Mouse (Mus musculus) midbrain, postnatal 0 days (tissue): ENCODE measurements around the gene Gm11567. TPM values are rescaled to one million over a fixed set of nuclear protein-coding genes. Genes with fewer than 3 reads are reported as not detected.
"Not testable (repeated sequence)": the region's sequence is repeated elsewhere in the genome, so short reads cannot be mapped to it uniquely, and the experiment has no call there.

ENCODE experiments used
- ATAC-seq: fragments of 200-750 bp; cut with Nextera tagmentation; 2 replicates; pipeline ENCODE4 v1.8.0; 2017; ENCODE audit warnings: moderate number of reproducible peaks, mild to moderate bottlenecking, moderate TSS enrichment, moderate library complexity; ENCODE audit not compliant: low FRiP score
- DNase-seq: peaks from one replicate; pipeline ENCODE4 v3.0.0-alpha.2; 2015; ENCODE audit warnings: low spot score
- H3K27ac ChIP-seq: fragments of 300-500 bp; sonication (generic); 2 replicates; pipeline ENCODE4 v1.5.1; 2014; ENCODE audit warnings: low read depth, mild to moderate bottlenecking, low read length, mixed read lengths
- H3K27me3 ChIP-seq: fragments of 300-500 bp; sonication (generic); 2 replicates; pipeline ENCODE4 v1.6.1; 2014; ENCODE audit warnings: low read length, control low read depth, mixed read lengths; ENCODE audit not compliant: insufficient read depth
- H3K36me3 ChIP-seq: fragments of 300-500 bp; sonication (generic); 2 replicates; pipeline ENCODE4 v1.6.1; 2014; ENCODE audit warnings: low read length, control low read depth, mixed read lengths; ENCODE audit not compliant: insufficient read depth
- H3K4me1 ChIP-seq: fragments of 300-500 bp; sonication (generic); 2 replicates; pipeline ENCODE4 v1.6.1; 2014; ENCODE audit warnings: mild to moderate bottlenecking, control low read depth, antibody characterized with exemption, low read length, mixed read lengths; ENCODE audit not compliant: insufficient read depth
- H3K4me2 ChIP-seq: fragments of 300-500 bp; sonication (generic); 2 replicates; pipeline ENCODE4 v1.6.1; 2014; ENCODE audit warnings: low read depth, mild to moderate bottlenecking, low read length, mixed read lengths; ENCODE audit not compliant: poor library complexity, severe bottlenecking
- H3K4me3 ChIP-seq: fragments of 300-500 bp; sonication (generic); 2 replicates; pipeline ENCODE4 v1.5.1; 2014; ENCODE audit warnings: low read depth, mild to moderate bottlenecking, low read length, moderate library complexity
- H3K9ac ChIP-seq: fragments of 300-500 bp; sonication (generic); replicated peaks from 2 replicates; pipeline ENCODE4 v1.6.1; 2014; ENCODE audit warnings: mild to moderate bottlenecking, low read length, moderate library complexity, mixed read lengths; ENCODE audit not compliant: poor library complexity, severe bottlenecking
- H3K9me3 ChIP-seq: fragments of 300-500 bp; sonication (generic); 2 replicates; pipeline ENCODE4 v1.6.1; 2016; ENCODE audit warnings: low read length, control low read depth
- CTCF ChIP-seq: IDR thresholded peaks from 2 replicates; pipeline ENCODE4 v1.5.1; 2016; ENCODE audit warnings: antibody characterized with exemption, mild to moderate bottlenecking
- whole genome bisulfite sequencing: fragments of 180-500 bp; shearing (Covaris S2); extraction: QIAGEN DNeasy Blood & Tissue Kit; methylation state at CpG from one replicate; pipeline ENCODE4 v1.1.7; 2014; 5-methylcytosine and 5-hydroxymethylcytosine counted together
- polyA plus RNA-seq: library from polyadenylated mRNA; unstranded; fragments of >200 nt; fragmentation: Nextera tagmentation; extraction: Ambion mirVana; gene quantifications from 2 replicates; pipeline ENCODE4 v1.2.1, GENCODE M21; 2015
- total RNA-seq: library from RNA; depleted of rRNA; stranded (reverse); fragments of >200 nt; gene quantifications from 2 replicates; pipeline ENCODE4 v1.2.3, GENCODE M21; 2014; rRNA removed

The Gm11567 gene
- total and polyA plus RNA-seq, 2 experiments from 2014 or later, result not detected

DNA sequence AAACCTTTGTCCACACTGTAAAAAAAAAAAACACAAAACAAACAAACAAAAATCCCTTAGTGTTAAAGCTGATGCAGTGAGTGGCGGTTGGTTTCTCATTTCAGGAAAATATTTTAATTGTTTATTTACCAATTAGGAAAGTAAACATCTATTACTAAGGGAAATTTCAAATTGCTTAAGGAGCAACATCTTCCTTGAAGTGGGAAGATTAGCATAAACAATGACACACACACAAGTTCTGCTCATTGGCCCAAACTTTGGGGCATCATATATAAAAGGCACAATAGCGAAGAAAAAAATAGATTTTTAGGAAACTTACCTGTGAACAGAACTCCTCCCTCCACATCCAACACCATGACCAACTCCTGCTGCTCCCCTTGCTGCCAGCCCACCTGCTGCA, 21.4 kb upstream of the Gm11567 start, which contains the start of gene Gm11568:
Gene Gm11568 (plus strand): TSS at position 301 of the 400 bp plus-strand sequence.
- H3K9ac ChIP-seq, result no peak within 1 kb of the TSS
- H3K9me3 ChIP-seq, result no peaks in the 10 kb centered on the region
- H3K27me3 ChIP-seq, result no peaks in the 10 kb centered on the region
- H3K4me2 ChIP-seq, result no peak within 1 kb of the TSS
- H3K4me1 ChIP-seq, result no peaks in the 10 kb centered on the region
- no peak for ATAC-seq
- no peak for TF ChIP-seq CTCF
- DNase-seq, result no peak
- H3K27ac ChIP-seq, result no peak within 1 kb of the TSS
- 88% methylated on average over 2 of the region's 2 CpGs for WGBS
- no peaks in the 10 kb centered on the region for H3K36me3 ChIP-seq
- no peak within 1 kb of the TSS for H3K4me3 ChIP-seq

DNA sequence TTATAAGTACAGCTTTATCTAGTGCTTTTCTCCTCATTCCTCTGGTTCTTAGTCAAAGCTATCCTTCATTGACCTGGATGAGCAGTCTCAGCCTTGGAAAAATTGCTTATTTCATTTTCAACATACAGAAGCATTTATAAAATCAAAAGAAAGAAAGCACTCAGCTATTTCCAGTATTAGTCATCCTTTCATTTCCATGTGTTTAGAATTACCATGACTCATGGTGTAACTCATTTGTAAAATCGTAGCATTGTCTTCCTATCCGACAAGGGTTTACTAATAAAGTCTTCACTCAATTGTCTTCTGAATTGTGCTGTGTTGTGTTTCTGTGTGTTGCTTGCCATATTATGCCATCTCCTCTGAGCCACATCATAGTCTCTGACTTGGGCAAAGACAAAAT, 20.2 kb upstream of the Gm11567 start:
- H3K4me1 ChIP-seq, result no peaks in the 10 kb centered on the region
- 73% methylated on average over 2 of the region's 2 CpGs for WGBS
- no peak for ATAC-seq
- no peaks in the 10 kb centered on the region for H3K36me3 ChIP-seq
- no peak for TF ChIP-seq CTCF
- no peak overlapping the region for H3K9ac ChIP-seq
- DNase-seq, result no peak
- H3K4me3 ChIP-seq, result no peak overlapping the region
- H3K4me2 ChIP-seq, result no peak overlapping the region
- no peaks in the 10 kb centered on the region for H3K9me3 ChIP-seq
- no peaks in the 10 kb centered on the region for H3K27me3 ChIP-seq
- no peak overlapping the region for H3K27ac ChIP-seq

- H3K27me3 ChIP-seq, H3K4me3 ChIP-seq, H3K9me3 ChIP-seq, ATAC-seq, H3K4me2 ChIP-seq, H3K36me3 ChIP-seq, H3K9ac ChIP-seq, H3K4me1 ChIP-seq, H3K27ac ChIP-seq, DNase-seq: not testable (repeated sequence)
- 63% methylated on average over 1 of the region's 1 CpGs for WGBS
Observed at GRCm38 (mm10) chr11:99864176-99864575, 14.8 kb upstream of the Gm11567 start, which contains the start of gene Gm11559. Gene Gm11559, plus strand, starts transcription at chr11:99864476.

GRCm38 (mm10) chr11:99873089-99873488, 5.9 kb upstream of the Gm11567 start, which contains the start of gene Krtap9-1:
Gene Krtap9-1, plus strand, starts transcription at chr11:99873389.
- not testable (repeated sequence) for H3K9ac ChIP-seq, ATAC-seq, H3K27ac ChIP-seq, H3K4me1 ChIP-seq, DNase-seq, H3K4me3 ChIP-seq, H3K36me3 ChIP-seq, H3K4me2 ChIP-seq, H3K9me3 ChIP-seq, H3K27me3 ChIP-seq
- 71% methylated on average over 1 of the region's 1 CpGs for WGBS

DNA sequence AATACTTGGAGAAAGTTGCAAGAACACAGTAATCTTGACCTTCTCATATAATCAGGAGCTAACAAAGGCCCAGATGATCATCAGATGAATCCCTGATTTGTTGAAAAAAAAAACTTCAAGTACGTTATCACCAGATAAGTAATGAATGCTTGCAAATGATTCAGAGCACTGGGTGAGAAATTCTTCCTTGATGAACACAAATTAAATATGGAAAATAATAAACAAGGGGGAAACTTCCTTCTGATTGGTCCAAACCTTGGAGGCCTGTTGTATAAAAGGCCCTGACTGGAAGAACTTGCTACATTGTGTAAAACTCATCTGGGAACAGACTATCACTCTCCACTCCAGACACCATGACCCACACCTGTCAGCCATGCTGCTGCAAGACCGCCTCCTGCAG, 28.6 kb downstream of the Gm11567 start, which contains the start of gene Krtap31-1:
Gene Krtap31-1 (plus strand): TSS at position 301 of the 400 bp plus-strand sequence.
- Histone ChIP-seq H3K4me1 (no peaks in the 10 kb centered on the region), H3K27me3 (no peaks in the 10 kb centered on the region), H3K36me3 (no peaks in the 10 kb centered on the region), H3K9me3 (no peaks in the 10 kb centered on the region), H3K27ac (no peak within 1 kb of the TSS), H3K4me2 (no peak within 1 kb of the TSS), H3K4me3 (no peak within 1 kb of the TSS), H3K9ac (no peak within 1 kb of the TSS)
- DNase-seq, result no peak
- ATAC-seq, result no peak
- WGBS, result 85% methylated on average over 2 of the region's 2 CpGs
- no peak for TF ChIP-seq CTCF

GRCm38 (mm10) chr11:99914451-99914850, 35.5 kb downstream of the Gm11567 start, which contains the start of gene Gm11565:
Gene Gm11565, plus strand, starts transcription at chr11:99914751.
- 94% methylated on average over 3 of the region's 3 CpGs for WGBS
- H3K4me3 ChIP-seq, result no peak within 1 kb of the TSS
- H3K4me2 ChIP-seq, result no peak within 1 kb of the TSS
- DNase-seq (no peak), ATAC-seq (no peak)
- no peaks in the 10 kb centered on the region for H3K9me3 ChIP-seq
- H3K4me1 ChIP-seq, result no peaks in the 10 kb centered on the region
- H3K27ac ChIP-seq, result no peak within 1 kb of the TSS
- no peak for TF ChIP-seq CTCF
- no peak within 1 kb of the TSS for H3K9ac ChIP-seq
- H3K27me3 ChIP-seq, result no peaks in the 10 kb centered on the region
- no peaks in the 10 kb centered on the region for H3K36me3 ChIP-seq

Other genes with a start within 250 kb of the Gm11567 start
Only the 30 nearest of the 35 such genes appear.
- gene Gm11563, start 220.2 kb upstream of the Gm11567 start, total RNA-seq, result not detected in 2 replicates
- gene Gm11563, start 220.2 kb upstream of the Gm11567 start, polyA plus RNA-seq, result not detected in 2 replicates
- gene Krtap4-6, start 213.2 kb upstream of the Gm11567 start, total RNA-seq, result not detected in 2 replicates
- not detected in 2 replicates for gene Krtap4-6, start 213.2 kb upstream of the Gm11567 start, polyA plus RNA-seq
- gene Gm14190, start 188.4 kb upstream of the Gm11567 start, total RNA-seq, result not detected in 2 replicates
- gene Gm14190, start 188.4 kb upstream of the Gm11567 start, polyA plus RNA-seq, result not detected in 2 replicates
- not detected in 2 replicates for gene Gm14180, start 144.9 kb upstream of the Gm11567 start, total RNA-seq
- not detected in 2 replicates for gene Gm14180, start 144.9 kb upstream of the Gm11567 start, polyA plus RNA-seq
- not detected in 2 replicates for gene Gm11595, start 106.3 kb upstream of the Gm11567 start, total RNA-seq
- not detected in 2 replicates for gene Gm11595, start 106.3 kb upstream of the Gm11567 start, polyA plus RNA-seq
- not detected in 2 replicates for gene Krtap4-8, start 98.5 kb upstream of the Gm11567 start, total RNA-seq
- not detected in 2 replicates for gene Krtap4-8, start 98.5 kb upstream of the Gm11567 start, polyA plus RNA-seq
- gene Krtap4-9, start 94.0 kb upstream of the Gm11567 start, total RNA-seq, result not detected in 2 replicates
- not detected in 2 replicates for gene Krtap4-9, start 94.0 kb upstream of the Gm11567 start, polyA plus RNA-seq
- gene Gm11596, start 85.7 kb upstream of the Gm11567 start, total RNA-seq, result not detected in 2 replicates
- not detected in 2 replicates for gene Gm11596, start 85.7 kb upstream of the Gm11567 start, polyA plus RNA-seq
- gene Gm11569, start 80.3 kb upstream of the Gm11567 start, total RNA-seq, result not detected in 2 replicates
- not detected in 2 replicates for gene Gm11569, start 80.3 kb upstream of the Gm11567 start, polyA plus RNA-seq
- gene Gm11554, start 74.7 kb upstream of the Gm11567 start, total RNA-seq, result not detected in 2 replicates
- not detected in 2 replicates for gene Gm11554, start 74.7 kb upstream of the Gm11567 start, polyA plus RNA-seq
- gene Krtap4-13, start 69.3 kb upstream of the Gm11567 start, total RNA-seq, result not detected in 2 replicates
- not detected in 2 replicates for gene Krtap4-13, start 69.3 kb upstream of the Gm11567 start, polyA plus RNA-seq
- gene Gm11564, start 63.5 kb upstream of the Gm11567 start, total RNA-seq, result not detected in 2 replicates
- not detected in 2 replicates for gene Gm11564, start 63.5 kb upstream of the Gm11567 start, polyA plus RNA-seq
- gene 2300003K06Rik, start 41.1 kb upstream of the Gm11567 start, total RNA-seq, result not detected in 2 replicates
- not detected in 2 replicates for gene 2300003K06Rik, start 41.1 kb upstream of the Gm11567 start, polyA plus RNA-seq
- not detected in 2 replicates for gene Krtap4-16, start 27.6 kb upstream of the Gm11567 start, total RNA-seq
- not detected in 2 replicates for gene Krtap4-16, start 27.6 kb upstream of the Gm11567 start, polyA plus RNA-seq
- not detected in 2 replicates for gene Gm11568, start 21.3 kb upstream of the Gm11567 start, total RNA-seq
- not detected in 2 replicates for gene Gm11568, start 21.3 kb upstream of the Gm11567 start, polyA plus RNA-seq
- gene Gm11559, start 14.7 kb upstream of the Gm11567 start, total RNA-seq, result not detected in 2 replicates
- not detected in 2 replicates for gene Gm11559, start 14.7 kb upstream of the Gm11567 start, polyA plus RNA-seq
- gene Krtap9-1, start 5.8 kb upstream of the Gm11567 start, total RNA-seq, result not detected in 2 replicates
- gene Krtap9-1, start 5.8 kb upstream of the Gm11567 start, polyA plus RNA-seq, result not detected in 2 replicates
- not detected in 2 replicates for gene Krtap31-1, start 28.7 kb downstream of the Gm11567 start, total RNA-seq
- not detected in 2 replicates for gene Krtap31-1, start 28.7 kb downstream of the Gm11567 start, polyA plus RNA-seq
- gene Gm11565, start 35.6 kb downstream of the Gm11567 start, total RNA-seq, result not detected in 2 replicates
- gene Gm11565, start 35.6 kb downstream of the Gm11567 start, polyA plus RNA-seq, result not detected in 2 replicates
- not detected in 2 replicates for gene Krtap31-2, start 57.1 kb downstream of the Gm11567 start, total RNA-seq
- not detected in 2 replicates for gene Krtap31-2, start 57.1 kb downstream of the Gm11567 start, polyA plus RNA-seq
- not detected in 2 replicates for gene Krtap9-5, start 69.3 kb downstream of the Gm11567 start, total RNA-seq
- gene Krtap9-5, start 69.3 kb downstream of the Gm11567 start, polyA plus RNA-seq, result not detected in 2 replicates
- gene Krtap29-1, start 99.9 kb downstream of the Gm11567 start, total RNA-seq, result not detected in 2 replicates
- gene Krtap29-1, start 99.9 kb downstream of the Gm11567 start, polyA plus RNA-seq, result not detected in 2 replicates
- not detected in 2 replicates for gene Krtap16-1, start 107.4 kb downstream of the Gm11567 start, total RNA-seq
- not detected in 2 replicates for gene Krtap16-1, start 107.4 kb downstream of the Gm11567 start, polyA plus RNA-seq
- gene Krtap17-1, start 114.8 kb downstream of the Gm11567 start, total RNA-seq, result 0.22 and 1.4 TPM in 2 replicates
- 1.7 TPM in 2 replicates for gene Krtap17-1, start 114.8 kb downstream of the Gm11567 start, polyA plus RNA-seq
- not detected in 2 replicates for gene Krt33a, start 137.0 kb downstream of the Gm11567 start, total RNA-seq
- gene Krt33a, start 137.0 kb downstream of the Gm11567 start, polyA plus RNA-seq, result not detected in 2 replicates
- not detected in 2 replicates for gene Krt33b, start 150.7 kb downstream of the Gm11567 start, total RNA-seq
- gene Krt33b, start 150.7 kb downstream of the Gm11567 start, polyA plus RNA-seq, result 0.13 and 0.25 TPM in 2 replicates
- gene Krt34, start 162.4 kb downstream of the Gm11567 start, total RNA-seq, result not detected in 2 replicates
- gene Krt34, start 162.4 kb downstream of the Gm11567 start, polyA plus RNA-seq, result not detected in 2 replicates
- 0.93 TPM in 1 of 2 replicates, not detected in the other for gene Krt31, start 171.4 kb downstream of the Gm11567 start, total RNA-seq
- not detected in 2 replicates for gene Krt31, start 171.4 kb downstream of the Gm11567 start, polyA plus RNA-seq
- not detected in 2 replicates for gene Krt32, start 209.0 kb downstream of the Gm11567 start, total RNA-seq
- not detected in 2 replicates for gene Krt32, start 209.0 kb downstream of the Gm11567 start, polyA plus RNA-seq
- 0.60 TPM in 1 of 2 replicates, not detected in the other for gene Krt35, start 217.1 kb downstream of the Gm11567 start, total RNA-seq
- gene Krt35, start 217.1 kb downstream of the Gm11567 start, polyA plus RNA-seq, result 0.10 TPM in 1 of 2 replicates, not detected in the other